Mouse (Mus musculus): ENCODE results near the gene Nup62.

DNA sequence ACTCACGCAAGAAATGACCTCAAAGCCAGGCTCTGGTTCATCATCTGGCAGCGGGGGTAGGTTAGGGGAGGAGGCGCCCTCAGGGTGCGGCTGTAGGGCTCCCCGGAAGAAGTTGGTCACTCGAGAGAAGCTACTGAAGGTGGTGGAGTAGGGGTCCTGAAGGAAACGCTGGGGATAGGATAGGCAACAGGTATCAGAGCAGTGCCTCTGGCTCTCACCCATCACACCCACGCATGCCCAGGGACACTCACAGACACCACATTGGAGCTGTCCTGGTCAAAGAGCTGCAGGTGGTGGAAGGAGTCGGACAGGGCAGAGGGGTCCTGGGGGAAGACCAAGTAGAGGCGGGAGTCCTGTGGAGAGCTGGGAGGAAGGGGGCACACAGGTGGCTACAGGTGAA, 29.1 kb downstream of the Nup62 start:
- TF ChIP-seq GATA1 (IDR thresholded peaks at IDR 0.05; ENCODE audit: low read length) (no peak), TAL1 (IDR thresholded peaks at IDR 0.05; ENCODE audit: low read length) (no peak)
